Mouse (Mus musculus): ENCODE data around the gene Gbp6.

DNA sequence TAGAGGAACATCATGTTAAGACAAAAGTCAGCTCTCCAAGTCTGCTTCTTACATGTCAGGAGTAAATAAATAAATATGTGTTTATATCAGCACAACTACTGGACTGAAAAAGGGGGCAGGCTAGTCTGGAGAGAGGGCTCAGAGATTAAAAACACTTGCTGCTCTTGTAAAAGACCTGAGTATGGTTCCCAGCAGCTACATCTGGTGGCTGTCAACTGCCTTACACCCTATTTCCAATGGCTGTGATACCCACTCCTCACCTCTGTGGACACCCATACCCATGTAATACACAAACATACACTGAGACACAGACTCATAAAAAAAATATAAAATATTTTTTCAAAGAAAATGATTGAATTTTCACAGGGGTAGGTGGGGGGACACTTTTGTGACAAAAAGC lies 41.0 kb downstream of the Gbp6 start:
- no peak; the same call in 1 of the 2 replicates for TF ChIP-seq CTCF (IDR thresholded peaks at IDR 0.05; ENCODE audit: low read depth)
- no peak for TF ChIP-seq EP300 (IDR thresholded peaks at IDR 0.05; ENCODE audit: low read depth)
